Mouse (Mus musculus) cortical plate, adult 2 months (tissue): ENCODE data around the gene Kcnh6. TPM values are rescaled to one million over a fixed set of nuclear protein-coding genes. Genes with fewer than 3 reads are reported as not detected.
A peak's percentile ranks its signal among the peaks of the same experiment; 100 is the strongest.
"Not testable (repeated sequence)": the region's sequence is repeated elsewhere in the genome, so short reads cannot be mapped to it uniquely, and the experiment has no call there.

Experiments
- H3K27ac ChIP-seq: fragments of 200-500 bp; 2 replicates; pipeline ENCODE4 v1.5.1; 2012; ENCODE audit warnings: low read length, control low read depth, inconsistent platforms; ENCODE audit not compliant: insufficient read depth
- H3K4me1 ChIP-seq: fragments of 200-500 bp; 2 replicates; pipeline ENCODE4 v1.6.1; 2011; ENCODE audit warnings: low read length; ENCODE audit not compliant: control insufficient read depth, insufficient read depth
- H3K4me3 ChIP-seq: fragments of 200-500 bp; 2 replicates; pipeline ENCODE4 v1.5.1; 2011; ENCODE audit warnings: mild to moderate bottlenecking, low read length, control low read depth; ENCODE audit not compliant: insufficient read depth
- CTCF ChIP-seq: fragments of 200-500 bp; IDR thresholded peaks from 2 replicates; pipeline ENCODE4 v1.5.1; 2011; ENCODE audit warnings: mild to moderate bottlenecking, control low read depth, low read length; ENCODE audit not compliant: insufficient read depth; ENCODE audit errors: extremely low read depth
- POLR2A ChIP-seq: fragments of 200-500 bp; IDR thresholded peaks from 2 replicates; pipeline ENCODE4 v1.6.1; 2011; ENCODE audit warnings: mild to moderate bottlenecking, low read length, control low read depth; ENCODE audit not compliant: insufficient read depth; ENCODE audit errors: extremely low read depth
- polyA plus RNA-seq: library from polyadenylated mRNA; depleted of rRNA; stranded (reverse); fragments of >200 nt; gene quantifications from 2 replicates; pipeline ENCODE4 v1.2.3, GENCODE M21; 2012

Kcnh6 gene
- polyA plus RNA-seq, 1 experiment = 1.5 TPM

DNA sequence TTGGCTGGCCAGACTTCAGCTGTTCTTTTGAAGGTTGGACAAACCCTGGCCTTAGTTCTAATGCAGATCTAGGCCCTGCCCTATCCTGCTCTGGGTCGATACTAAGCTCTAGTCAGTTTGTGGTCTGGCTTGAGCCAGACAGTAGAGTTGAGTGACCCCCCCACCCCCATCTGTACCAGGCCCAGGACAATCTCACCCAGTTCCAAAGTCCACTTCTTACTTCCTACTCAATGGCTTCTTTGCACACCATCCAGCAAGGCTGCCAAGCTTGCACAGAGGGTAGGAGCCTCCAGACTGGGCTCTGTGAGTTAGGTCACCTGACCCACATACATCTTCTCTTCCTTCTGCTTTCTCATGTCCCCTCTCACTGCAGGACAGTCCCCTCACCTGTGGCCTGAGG lies 3.3 kb upstream of the Kcnh6 start:
- no peaks in the 10 kb centered on the region for H3K4me1 ChIP-seq
- TF ChIP-seq POLR2A (no peak), CTCF (no peak)
- no peak overlapping the region for H3K27ac ChIP-seq
- H3K4me3 ChIP-seq = no peak overlapping the region

DNA sequence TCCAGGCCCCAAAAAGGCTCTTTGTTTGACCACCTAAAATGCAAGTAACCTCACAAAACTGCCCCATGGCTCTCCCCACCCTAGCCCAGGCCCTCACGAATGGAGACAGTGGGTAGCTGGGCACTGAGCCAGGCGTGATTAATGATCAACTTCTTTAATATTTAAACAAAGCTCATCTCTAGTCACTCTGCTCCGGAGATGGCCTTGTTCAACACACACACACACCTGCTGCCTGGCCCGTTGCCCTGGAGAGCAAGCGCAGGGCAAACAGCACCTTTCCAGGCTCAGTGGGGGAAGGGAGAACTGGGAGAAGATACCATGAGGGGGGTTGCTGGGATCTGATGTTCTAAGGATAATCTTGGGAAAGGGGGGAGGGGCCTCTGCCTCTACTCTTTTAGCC lies 2.0 kb upstream of the Kcnh6 start:
- TF ChIP-seq POLR2A = no peak
- no peak for TF ChIP-seq CTCF
- Histone ChIP-seq H3K27ac (no peak overlapping the region), H3K4me1 (no peaks in the 10 kb centered on the region), H3K4me3 (no peak overlapping the region)

DNA sequence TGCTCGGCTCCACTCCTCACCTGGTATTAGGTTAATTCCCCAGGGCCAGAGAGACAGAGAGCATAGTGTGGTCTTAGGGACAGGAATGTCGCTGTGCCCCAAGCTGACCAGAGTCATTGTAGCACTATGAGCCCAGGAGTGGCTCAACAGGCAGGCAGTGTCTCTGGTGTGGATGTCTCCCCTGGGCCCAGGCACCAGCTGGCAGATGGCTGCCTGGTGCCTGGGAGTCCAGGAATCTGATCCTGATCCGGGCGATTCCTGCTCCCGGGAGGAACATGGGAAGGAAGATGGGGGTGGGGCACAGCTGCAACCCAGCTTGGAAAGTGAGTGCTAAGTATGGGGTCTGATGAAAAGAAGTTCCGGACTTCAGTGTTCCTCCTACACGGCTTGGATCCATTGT lies 4.8 kb downstream of the Kcnh6 start:
- Histone ChIP-seq H3K4me3 (no peak overlapping the region), H3K27ac (no peak overlapping the region), H3K4me1 (no peaks in the 10 kb centered on the region; the same call in 1 of the 2 replicates)
- TF ChIP-seq POLR2A = no peak
- TF ChIP-seq CTCF = no peak

DNA sequence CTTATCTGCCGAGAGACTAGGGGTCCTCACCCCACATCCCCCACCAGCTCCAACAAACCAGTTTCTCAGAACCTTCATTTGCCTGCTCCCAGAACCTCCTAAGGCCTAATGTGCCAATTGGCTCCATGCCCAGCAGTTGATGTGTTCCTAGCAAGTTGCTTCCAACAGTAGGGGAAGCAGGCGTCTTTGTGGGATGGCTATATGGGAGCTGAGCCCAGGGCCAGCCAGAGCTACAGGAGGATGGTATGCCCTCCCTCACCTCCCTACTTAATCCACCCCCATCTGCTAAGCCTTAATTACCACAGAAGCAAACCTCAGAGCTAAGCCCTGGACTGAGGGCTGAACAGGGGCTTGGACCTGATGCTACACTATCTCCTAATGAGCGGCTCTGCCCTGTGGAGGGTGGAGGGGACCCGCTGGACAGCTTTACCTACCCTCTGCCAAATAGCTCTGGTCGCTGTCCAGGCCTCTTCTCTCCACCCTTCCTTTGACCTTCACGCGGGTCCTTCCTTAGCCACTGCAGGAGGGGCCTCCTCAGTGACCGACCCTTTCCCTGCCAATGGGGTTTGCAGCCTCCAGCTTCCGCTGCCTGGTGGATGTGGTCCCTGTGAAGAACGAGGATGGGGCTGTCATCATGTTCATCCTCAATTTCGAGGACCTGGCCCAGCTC lies 5.8 kb downstream of the Kcnh6 start:
- TF ChIP-seq CTCF (no peak), POLR2A (no peak)
- no peaks in the 10 kb centered on the region; the same call in 1 of the 2 replicates for H3K4me1 ChIP-seq
- H3K27ac ChIP-seq = no peak overlapping the region
- no peak overlapping the region for H3K4me3 ChIP-seq

DNA sequence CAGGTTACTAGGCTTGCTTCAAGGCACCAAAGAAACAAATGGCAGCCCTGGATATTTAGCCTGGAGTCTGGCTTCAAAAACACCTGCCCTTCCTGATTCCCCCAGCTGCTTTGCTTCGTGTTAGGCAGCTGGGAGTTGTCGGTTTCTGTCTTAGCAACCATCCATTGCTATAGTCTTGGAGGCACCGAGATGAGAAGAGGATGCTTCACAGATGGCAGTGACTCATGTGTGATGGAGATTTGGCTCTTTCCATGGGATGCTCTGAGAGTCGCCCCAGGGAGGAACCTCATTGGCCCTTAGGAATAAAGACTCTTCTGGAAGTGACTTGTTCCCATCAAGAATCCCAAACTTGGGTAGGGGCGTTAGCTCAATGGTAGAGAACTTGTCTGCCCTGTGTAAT lies 8.5 kb downstream of the Kcnh6 start:
- Histone ChIP-seq H3K4me1 (no peaks in the 10 kb centered on the region; the same call in 1 of the 2 replicates), H3K4me3 (no peak overlapping the region), H3K27ac (no peak overlapping the region)
- TF ChIP-seq POLR2A (no peak), CTCF (no peak)

DNA sequence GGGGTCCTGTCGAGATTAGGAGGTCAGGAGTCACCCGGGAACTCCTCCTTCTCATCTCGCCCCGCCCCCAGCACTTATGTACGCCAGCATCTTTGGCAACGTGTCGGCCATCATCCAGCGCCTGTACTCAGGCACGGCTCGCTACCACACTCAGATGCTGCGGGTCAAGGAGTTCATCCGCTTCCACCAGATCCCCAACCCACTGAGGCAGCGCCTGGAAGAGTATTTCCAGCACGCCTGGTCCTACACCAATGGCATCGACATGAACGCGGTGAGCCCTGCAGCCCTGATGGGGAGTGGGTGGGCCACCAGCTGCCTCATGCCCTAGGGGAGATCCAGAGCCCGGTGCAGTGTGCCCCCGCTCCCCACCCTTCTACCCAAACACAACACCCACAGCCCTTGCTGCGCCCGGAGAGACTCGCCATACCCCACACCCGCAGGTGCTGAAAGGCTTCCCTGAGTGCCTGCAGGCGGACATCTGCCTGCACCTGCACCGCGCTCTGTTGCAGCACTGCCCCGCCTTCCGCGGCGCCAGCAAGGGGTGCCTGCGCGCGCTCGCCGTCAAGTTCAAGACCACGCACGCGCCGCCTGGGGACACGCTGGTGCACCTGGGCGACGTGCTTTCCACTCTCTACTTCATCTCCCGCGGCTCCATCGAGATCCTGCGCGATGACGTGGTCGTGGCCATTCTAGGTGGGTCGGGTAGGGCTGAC lies 12.3 kb downstream of the Kcnh6 start:
- no peak overlapping the region; the same call in 1 of the 2 replicates for H3K27ac ChIP-seq
- H3K4me1 ChIP-seq = no peaks in the 10 kb centered on the region
- no peak for TF ChIP-seq CTCF
- peak; percentile 43; the same call in 1 of the 2 replicates for TF ChIP-seq POLR2A
- H3K4me3 ChIP-seq = peak overlapping the region; percentile 71

DNA sequence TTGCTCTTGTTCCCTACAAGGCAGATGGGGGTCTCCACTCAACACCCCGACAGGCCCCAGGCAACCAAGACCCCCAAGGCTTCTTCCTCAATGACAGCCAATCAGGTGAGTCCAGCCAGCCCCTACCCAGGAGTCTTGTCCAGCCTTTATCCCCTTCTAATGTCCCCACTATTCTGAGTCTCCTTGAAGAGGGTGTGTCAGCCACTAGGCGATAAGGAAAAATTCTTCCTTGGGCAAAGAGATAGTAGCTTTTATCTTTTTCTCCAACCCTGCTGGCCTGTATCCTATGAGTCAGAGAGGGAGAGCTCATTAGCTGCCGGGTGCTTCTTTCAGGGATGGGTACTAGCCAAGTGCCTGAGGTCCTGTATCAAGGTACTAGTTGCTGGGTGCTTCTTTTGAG lies 17.9 kb downstream of the Kcnh6 start:
- Histone ChIP-seq H3K27ac (no peak overlapping the region), H3K4me3 (no peak overlapping the region), H3K4me1 (no peaks in the 10 kb centered on the region)
- TF ChIP-seq POLR2A (no peak), CTCF (no peak)

DNA sequence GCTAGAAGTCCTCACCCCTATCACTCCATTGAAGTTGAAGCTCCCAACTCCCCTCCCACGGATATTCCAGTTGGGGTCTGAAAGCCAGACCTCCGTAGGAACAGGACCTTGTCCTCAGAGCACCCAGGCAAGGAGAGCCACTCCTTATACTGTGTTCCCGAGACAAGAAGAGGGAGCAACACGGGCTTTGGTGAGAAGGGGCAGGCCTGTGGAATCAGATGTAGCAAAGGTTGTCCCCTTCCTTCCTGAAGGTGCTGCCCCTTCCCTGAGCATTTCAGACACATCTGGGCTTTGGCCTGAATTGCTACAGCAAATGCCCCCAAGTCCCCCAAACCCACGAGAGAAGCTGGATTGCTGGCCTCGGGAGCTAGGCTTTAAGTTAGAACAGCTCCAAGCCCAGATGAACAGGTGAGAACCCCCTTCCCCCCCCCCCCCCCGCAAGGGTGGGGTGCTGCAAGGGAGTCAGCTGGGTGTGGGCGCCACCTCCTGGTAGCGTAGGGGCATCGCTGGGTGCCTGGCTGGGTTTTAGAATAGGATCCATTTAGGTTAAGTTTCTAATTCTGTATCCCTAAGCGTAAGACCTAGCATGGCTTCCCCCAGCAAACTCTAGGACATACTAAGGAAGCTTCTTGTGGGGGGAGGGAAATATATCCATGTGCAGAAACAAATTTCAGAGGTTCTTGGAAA lies 18.7 kb downstream of the Kcnh6 start:
- Histone ChIP-seq H3K27ac (no peak overlapping the region), H3K4me3 (no peak overlapping the region), H3K4me1 (no peaks in the 10 kb centered on the region)
- TF ChIP-seq CTCF (peak; percentile 63), POLR2A (no peak)

DNA sequence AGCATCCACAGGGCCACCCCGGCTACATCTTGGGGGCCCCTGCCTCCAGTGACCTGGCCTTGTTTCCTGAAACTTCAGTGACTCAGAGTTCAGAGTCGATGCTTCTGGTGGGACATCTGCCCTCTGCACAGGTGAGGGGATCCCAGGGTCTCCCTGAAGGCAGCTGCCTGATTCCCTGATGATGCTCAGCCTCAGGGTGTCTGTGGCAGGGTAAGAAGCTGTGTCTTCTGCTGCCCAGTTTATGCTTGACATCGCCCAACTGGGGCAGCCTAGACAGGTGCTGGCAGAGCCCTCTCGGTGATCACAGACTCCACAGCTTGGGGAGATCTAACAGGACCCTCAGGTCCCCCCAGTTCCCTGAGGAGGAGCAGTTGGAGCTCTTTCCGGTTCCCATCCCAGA lies 19.7 kb downstream of the Kcnh6 start:
- H3K4me1 ChIP-seq = no peaks in the 10 kb centered on the region
- H3K27ac ChIP-seq = no peak overlapping the region
- H3K4me3 ChIP-seq = no peak overlapping the region
- no peak for TF ChIP-seq POLR2A
- no peak for TF ChIP-seq CTCF

DNA sequence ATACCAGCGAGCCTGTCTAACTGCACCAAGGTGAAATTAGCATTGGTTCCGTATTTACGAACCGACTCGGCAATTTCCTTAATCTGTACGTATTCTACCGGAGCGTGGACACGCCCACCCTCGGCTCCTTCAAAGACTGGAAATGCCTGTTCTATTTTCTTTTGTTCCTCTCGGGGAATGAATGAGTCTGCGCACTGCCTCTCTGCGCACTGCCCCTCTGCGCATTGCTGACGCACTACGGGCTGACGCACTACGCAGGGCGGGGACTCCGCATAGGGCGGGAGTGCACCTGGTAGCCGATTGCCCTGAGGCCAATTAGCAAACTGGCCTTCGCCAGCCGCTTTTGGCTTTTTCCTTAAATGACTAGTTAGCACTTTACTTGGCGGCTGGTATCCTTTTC lies 24.1 kb downstream of the Kcnh6 start:
- H3K4me1 ChIP-seq, H3K27ac ChIP-seq: not testable (repeated sequence)
- H3K4me3 ChIP-seq = peak overlapping the region; percentile 26
